Mouse (Mus musculus): ENCODE measurements around the gene Ppm1j.

The Ppm1j gene

DNA sequence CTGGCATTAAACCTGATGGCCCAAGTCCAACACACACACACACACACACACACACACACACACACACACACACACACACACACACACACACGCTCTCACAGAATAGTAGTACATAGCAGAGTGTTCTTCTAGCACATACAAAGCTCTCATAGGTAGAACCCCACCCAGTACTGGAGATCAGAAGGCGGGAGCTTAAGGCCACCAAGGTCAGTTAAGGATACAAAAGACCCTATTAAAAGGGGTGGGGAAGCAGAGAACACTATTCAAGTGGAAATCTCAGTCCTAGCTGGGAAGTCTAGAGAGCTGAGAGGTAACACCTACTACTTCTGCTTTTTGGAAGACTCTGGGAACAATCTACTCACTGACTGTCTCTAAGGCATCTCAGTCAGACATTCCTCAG lies 34.5 kb downstream of the Ppm1j start:
- peak; percentile 65 for DNase-seq

DNA sequence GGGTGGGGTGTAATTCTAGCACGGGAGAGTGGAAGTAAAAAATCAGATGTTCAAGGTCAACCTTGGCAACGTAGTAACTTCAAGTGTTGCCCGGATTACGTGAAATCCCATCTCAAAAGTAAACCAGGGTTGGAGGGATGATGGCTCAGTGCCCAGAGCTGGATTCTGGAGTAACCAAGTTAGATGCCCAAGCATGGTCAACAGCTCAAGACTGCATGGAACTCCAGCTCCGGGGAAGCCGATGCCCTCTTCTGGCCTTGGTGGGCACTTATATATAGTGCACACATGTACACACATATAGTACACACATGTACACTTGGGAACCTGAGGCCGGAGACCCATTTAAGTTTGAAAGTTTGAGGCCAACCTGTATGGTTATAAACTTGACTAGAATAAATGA lies 35.3 kb downstream of the Ppm1j start:
- DNase-seq, result peak; percentile 82

DNA sequence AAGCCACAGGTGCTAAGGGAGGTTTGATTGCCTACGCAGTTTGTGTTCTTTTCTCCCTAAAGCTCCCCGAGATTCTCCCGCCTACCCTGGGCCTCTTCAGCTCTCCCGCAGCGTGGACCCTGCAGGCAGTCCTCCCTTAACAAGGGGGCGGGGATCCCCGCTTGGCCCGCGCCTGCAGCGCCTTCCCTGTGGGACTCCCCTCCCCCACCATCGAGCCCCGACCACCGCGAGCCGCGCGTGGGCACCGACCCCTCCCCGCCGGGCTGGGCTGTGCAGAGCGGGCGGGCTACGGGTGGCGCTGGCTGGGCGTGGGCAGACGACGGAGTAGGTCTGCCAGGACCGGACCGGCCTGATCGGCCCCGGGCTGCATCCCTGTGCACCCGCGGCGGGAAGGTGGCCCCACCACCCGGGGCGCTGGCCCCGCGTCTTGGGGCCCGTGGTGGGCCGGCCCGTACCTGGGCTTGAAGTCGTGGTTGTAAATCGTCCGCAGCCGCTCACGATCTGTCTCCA lies 36.7 kb downstream of the Ppm1j start:
- peak; percentile 97 for DNase-seq

DNA sequence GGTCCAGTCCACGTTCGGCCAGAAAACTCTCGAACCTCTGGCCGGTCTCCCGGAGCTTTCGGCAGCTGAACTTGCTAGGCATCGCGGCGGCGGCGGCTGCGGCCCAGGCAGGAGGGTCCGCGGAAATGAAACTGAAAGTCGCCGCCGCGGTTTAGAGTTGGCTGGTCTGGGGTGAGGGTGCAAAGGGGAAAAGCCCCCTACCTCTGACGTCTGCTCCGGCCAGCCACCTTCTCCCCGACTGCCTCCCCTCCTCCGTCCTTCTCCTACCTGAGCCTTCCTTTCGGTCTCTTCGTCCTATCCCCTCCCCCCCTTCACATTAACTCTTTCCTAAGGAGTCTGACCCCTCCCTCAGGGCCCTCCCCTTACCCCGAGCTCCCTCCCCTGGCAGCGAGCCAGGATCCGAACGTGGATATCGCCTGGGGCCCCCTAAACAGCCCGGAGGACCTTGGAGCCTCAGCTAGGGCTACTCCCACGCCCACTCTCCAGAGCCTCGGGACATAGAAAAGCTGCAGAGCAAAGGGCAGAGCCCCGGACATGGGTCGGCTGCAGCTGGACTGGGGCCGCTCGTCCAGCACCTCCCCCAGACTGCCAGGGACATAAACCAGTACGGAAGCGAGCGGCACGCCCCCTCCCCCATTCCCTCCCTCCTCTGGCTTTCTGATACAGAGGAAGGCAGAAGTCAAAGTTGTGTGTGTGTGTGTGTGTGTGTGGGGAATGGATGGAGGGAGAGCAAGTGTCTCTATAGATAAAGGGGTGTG lies 37.3 kb downstream of the Ppm1j start, which contains the start of gene Mov10:
Mov10 (minus strand) TSS at position 573 of the 758 bp plus-strand sequence.
- DNase-seq, result peak; percentile 98

DNA sequence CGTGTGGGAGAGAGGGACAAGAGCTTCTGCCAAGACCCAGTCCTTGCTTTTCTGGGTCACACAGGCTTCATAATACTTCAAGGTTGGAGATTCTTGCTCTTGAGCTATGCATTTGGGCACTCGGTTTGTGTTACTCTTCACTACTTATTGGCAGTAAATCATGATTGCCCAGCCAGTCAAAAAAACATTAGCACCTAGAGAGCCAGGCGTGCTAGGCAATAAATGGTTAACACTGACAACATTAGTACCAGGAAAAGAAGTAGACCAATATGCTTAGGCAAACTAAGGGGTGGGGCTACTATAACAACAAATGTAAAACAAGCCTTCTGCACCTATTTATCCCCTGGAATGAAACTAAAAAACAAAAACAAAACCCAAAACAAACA lies 37.9 kb downstream of the Ppm1j start:
- no peak for DNase-seq

DNA sequence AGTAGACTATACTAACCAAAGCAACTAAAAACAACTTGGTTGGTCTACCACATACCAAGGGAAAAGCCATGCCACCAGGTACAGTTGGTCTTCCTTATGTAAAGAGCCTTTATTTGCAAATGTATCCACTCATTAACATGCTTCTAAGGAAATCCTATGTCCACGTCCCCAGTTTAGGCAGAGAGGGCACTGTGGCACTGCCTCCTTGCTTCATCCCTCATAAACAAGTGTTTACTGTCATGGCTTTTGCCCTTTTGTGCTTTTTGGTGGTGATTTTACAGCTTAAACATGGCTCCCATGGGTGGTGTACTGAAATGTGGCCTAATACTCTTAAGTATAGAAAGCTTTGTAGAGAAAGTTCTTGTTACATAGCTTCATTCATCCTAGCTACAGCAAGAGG lies 39.6 kb downstream of the Ppm1j start:
- peak; percentile 61 for DNase-seq

DNA sequence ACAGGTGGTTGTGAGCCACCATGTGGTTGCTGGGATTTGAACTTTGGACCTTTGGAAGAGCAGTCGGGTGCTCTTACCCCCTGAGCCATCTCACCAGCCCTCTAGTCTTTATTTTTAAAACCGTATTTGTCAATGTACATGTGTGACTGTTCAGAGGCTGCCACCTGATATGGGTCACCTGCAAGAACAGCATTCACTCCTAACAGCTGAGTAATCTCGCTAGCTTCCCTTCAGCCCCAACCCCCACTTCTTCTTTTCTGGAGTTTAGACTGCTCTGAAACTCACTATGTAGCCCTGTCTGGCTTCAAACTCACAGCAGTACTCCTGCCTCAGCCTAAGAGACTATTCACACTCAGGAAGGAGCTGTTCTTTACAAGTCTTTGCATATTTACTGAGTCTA lies 41.6 kb downstream of the Ppm1j start:
- peak; percentile 55 for DNase-seq

All from heart, adult 11 months (tissue).